Mouse (Mus musculus): Measurements from ENCODE around the gene H2al1n.
"Not testable (repeated sequence)": the region's sequence is repeated elsewhere in the genome, so short reads cannot be mapped to it uniquely, and the experiment has no call there.

- TF ChIP-seq GATA1, TAL1 (IDR thresholded peaks at IDR 0.05; ENCODE audit: low read length): not testable (repeated sequence)
Measured at GRCm38 (mm10) chrX:14210848-14211247, at the start of gene H2al1n.
